Mouse (Mus musculus): ENCODE data around the gene Srpk3.

DNA sequence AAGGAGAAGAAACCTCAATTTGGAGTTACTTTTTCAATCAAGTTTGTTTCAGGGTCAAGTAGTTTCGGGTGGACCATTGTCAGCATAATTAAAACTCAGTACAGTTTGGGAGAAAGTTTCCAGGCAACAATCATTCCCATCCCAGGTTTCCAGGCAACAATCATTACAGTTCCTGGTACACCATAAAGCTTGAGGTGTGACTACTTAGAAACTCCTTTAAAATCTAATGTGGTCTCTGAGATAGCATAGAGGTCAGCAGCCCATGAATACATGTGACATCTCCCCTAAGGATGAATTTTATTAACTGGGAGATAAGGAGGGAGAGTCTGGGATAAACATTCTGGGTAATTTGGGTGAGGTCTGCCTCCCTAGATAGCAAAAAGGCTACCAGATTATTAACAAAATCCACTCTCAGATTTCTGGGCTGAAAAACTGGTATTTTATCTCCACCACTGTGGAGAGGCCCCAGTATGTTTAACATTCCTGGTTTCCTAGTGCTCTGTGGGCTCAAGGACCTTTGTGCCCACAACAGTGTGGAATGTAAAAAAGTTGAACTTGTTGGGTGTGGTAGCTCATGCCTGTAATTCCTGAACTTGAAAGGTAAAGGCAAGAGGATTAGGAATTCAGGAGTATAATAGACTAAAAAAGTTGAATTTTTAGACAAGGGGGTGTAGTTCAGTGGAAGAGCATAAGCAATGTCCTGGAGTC is 29.3 kb upstream of the Srpk3 start:
- TF ChIP-seq CTCF (conservative IDR thresholded peaks at IDR 0.05; ENCODE audit: insufficient read depth, insufficient read length, low read depth, low read length) = no peak
- no peak for TF ChIP-seq POLR2A (IDR thresholded peaks at IDR 0.05; ENCODE audit: low read depth, low read length)
